Mouse (Mus musculus): ENCODE data around the gene Pate4. TPM values are rescaled to one million over a fixed set of nuclear protein-coding genes. Genes with fewer than 3 reads are reported as not detected.

The Pate4 gene
- polyA plus RNA-seq, 2 experiments: not detected

DNA sequence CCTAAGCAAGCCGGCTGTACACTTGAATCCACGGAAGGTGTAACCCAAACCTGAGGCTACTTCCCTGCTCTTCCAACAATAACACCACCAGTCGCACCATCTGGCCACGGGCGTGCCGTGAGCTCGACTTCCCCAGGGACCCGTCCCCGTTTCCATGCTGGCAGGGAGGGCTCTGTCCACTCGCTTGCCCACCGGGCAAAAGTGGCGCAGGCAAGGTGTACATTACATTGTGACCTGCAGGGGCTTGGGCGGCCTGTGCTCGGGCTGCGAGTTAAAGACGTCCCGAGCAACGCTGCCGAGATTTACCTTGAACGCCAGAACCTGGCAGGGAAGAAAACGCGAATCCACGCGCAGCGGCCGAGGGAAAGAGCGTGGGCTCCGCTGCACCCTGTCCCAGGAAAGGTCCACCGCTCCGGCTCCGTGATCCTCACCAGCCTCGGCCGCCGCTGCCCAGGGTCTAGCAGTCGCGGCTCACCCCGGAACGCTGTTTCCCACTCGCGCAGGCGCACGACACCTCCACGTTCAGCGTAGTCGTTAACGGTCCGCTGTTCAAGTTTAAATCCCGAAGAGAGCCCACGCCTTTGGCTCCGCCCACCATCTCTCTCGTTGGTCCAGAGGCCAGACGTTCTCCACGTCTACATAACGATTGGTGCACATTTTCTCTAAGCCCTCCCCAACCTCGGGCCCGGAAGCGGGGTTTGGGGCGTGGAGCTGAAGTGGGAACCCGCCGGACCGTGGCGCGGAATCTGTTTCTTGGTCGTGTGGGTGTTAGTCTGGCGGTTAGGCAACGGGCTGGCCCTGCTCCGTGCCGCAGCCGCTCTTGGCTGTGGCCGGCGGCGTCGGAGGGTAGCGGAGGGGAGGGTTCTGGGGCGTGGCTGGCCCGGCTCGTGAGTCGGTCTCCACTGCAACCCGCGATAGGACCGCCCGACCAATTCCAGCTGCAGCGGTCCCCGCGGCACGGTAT lies 41.9 kb downstream of the Pate4 start, which contains the start of the genes Pate2 and Hyls1:
Pate2 (plus strand) TSS at position 714 of the 964 bp plus-strand sequence.
Hyls1 (minus strand) TSS at position 828 of the 964 bp plus-strand sequence.
- peak within 1 kb of the TSS; percentile 72 for H3K9ac ChIP-seq (ENCODE audit: low read depth, low read length, severe bottlenecking)
- no peaks in the 10 kb centered on the region for H3K9me3 ChIP-seq (ENCODE audit: control insufficient read depth, low read length)
- peak; percentile 99 for DNase-seq (ENCODE audit: low spot score)
- H3K4me2 ChIP-seq (replicated peaks; ENCODE audit: low read depth, low read length, severe bottlenecking): peak within 1 kb of the TSS; percentile 67
- H3K27ac ChIP-seq (replicated peaks; ENCODE audit: low read depth, low read length): peak within 1 kb of the TSS; percentile 89
- peak; percentile 97 for ATAC-seq (ENCODE audit: low FRiP score, low read depth)
- H3K4me1 ChIP-seq (ENCODE audit: control insufficient read depth, insufficient read depth, low read length): no peaks in the 10 kb centered on the region
- peak; percentile 75; the same call in 1 of the 2 replicates for TF ChIP-seq POLR2A (IDR thresholded peaks at IDR 0.05; ENCODE audit: borderline replicate concordance, extremely low read depth, insufficient read depth, insufficient read length)
- peaks cover 3% of the 10 kb centered on the region; the same call in 1 of the 2 replicates for H3K27me3 ChIP-seq (ENCODE audit: control insufficient read depth, insufficient read depth, low read length)
- WGBS: under 1% methylated on average over 86 of the region's 86 CpGs
- H3K4me3 ChIP-seq (replicated peaks; ENCODE audit: low read length): peak within 1 kb of the TSS; percentile 80
- peaks cover 35% of the 10 kb centered on the region for H3K36me3 ChIP-seq (ENCODE audit: control insufficient read depth, insufficient read depth, low read length)

- Histone ChIP-seq H3K4me2 (replicated peaks; ENCODE audit: low read depth, low read length, severe bottlenecking) (no peak overlapping the region), H3K4me3 (replicated peaks; ENCODE audit: low read length) (no peak overlapping the region), H3K27me3 (ENCODE audit: control insufficient read depth, insufficient read depth, low read length) (no peaks in the 10 kb centered on the region), H3K36me3 (ENCODE audit: control insufficient read depth, insufficient read depth, low read length) (peaks cover 44% of the 10 kb centered on the region), H3K4me1 (ENCODE audit: control insufficient read depth, insufficient read depth, low read length) (no peaks in the 10 kb centered on the region), H3K9ac (ENCODE audit: low read depth, low read length, severe bottlenecking) (no peak overlapping the region), H3K27ac (replicated peaks; ENCODE audit: low read depth, low read length) (no peak overlapping the region), H3K9me3 (ENCODE audit: control insufficient read depth, low read length) (no peaks in the 10 kb centered on the region)
- no peak for ATAC-seq (ENCODE audit: low FRiP score, low read depth)
- no peak for TF ChIP-seq POLR2A (IDR thresholded peaks at IDR 0.05; ENCODE audit: borderline replicate concordance, extremely low read depth, insufficient read depth, insufficient read length)
- 88% methylated on average over 3 of the region's 3 CpGs for WGBS
- no peak for DNase-seq (ENCODE audit: low spot score)
These were observed 43.7 kb downstream of the Pate4 start for GRCm38 (mm10) chr9:35567995-35568394.

DNA sequence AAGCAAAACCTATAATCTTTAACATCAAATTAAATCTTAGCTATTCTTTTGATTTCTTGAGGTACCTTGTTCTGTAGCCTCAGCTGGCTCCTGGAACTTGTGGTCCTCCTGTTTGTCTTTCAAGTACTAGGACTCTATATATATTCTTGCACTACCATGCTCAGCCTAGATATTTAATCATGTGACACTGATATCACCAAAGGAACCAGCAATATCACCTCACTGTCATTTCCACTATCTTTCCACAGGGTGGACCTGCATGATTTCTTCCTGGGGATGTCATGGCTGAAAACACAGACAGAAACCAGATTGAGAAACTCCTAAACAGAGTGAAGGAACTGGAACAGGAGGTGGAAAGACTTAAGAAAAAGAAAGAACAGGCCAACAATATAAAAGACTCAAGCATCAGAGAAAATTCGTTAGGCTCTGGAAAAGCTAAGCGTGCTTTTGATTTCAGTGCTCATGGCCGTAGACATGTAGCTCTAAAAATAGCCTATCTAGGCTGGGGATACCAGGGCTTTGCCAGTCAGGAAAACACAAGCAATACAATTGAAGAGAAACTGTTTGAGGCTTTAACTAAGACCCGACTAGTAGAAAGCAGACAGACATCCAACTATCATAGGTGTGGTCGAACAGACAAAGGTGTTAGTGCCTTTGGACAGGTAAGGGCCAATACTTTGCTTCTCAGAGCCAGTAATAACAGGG lies 47.1 kb downstream of the Pate4 start:
- no peaks in the 10 kb centered on the region for H3K27me3 ChIP-seq (ENCODE audit: control insufficient read depth, insufficient read depth, low read length)
- WGBS: 93% methylated on average over 5 of the region's 5 CpGs
- DNase-seq (ENCODE audit: low spot score) (no peak), ATAC-seq (ENCODE audit: low FRiP score, low read depth) (no peak)
- TF ChIP-seq POLR2A (IDR thresholded peaks at IDR 0.05; ENCODE audit: borderline replicate concordance, extremely low read depth, insufficient read depth, insufficient read length): no peak
- no peaks in the 10 kb centered on the region for H3K9me3 ChIP-seq (ENCODE audit: control insufficient read depth, low read length)
- no peak overlapping the region for H3K27ac ChIP-seq (replicated peaks; ENCODE audit: low read depth, low read length)
- H3K9ac ChIP-seq (ENCODE audit: low read depth, low read length, severe bottlenecking): no peak overlapping the region
- H3K4me1 ChIP-seq (ENCODE audit: control insufficient read depth, insufficient read depth, low read length): peaks cover 8% of the 10 kb centered on the region
- H3K4me2 ChIP-seq (replicated peaks; ENCODE audit: low read depth, low read length, severe bottlenecking): no peak overlapping the region
- H3K36me3 ChIP-seq (ENCODE audit: control insufficient read depth, insufficient read depth, low read length): peaks cover 63% of the 10 kb centered on the region
- no peak overlapping the region for H3K4me3 ChIP-seq (replicated peaks; ENCODE audit: low read length)

GRCm38 (mm10) chr9:35561583-35561982 lies 50.2 kb downstream of the Pate4 start:
- no peak overlapping the region for H3K4me3 ChIP-seq (replicated peaks; ENCODE audit: low read length)
- H3K27me3 ChIP-seq (ENCODE audit: control insufficient read depth, insufficient read depth, low read length): no peaks in the 10 kb centered on the region
- ATAC-seq (ENCODE audit: low FRiP score, low read depth) (no peak), DNase-seq (ENCODE audit: low spot score) (no peak)
- H3K27ac ChIP-seq (replicated peaks; ENCODE audit: low read depth, low read length): no peak overlapping the region
- no peak for TF ChIP-seq POLR2A (IDR thresholded peaks at IDR 0.05; ENCODE audit: borderline replicate concordance, extremely low read depth, insufficient read depth, insufficient read length)
- H3K9ac ChIP-seq (ENCODE audit: low read depth, low read length, severe bottlenecking): no peak overlapping the region
- peaks cover 16% of the 10 kb centered on the region for H3K4me1 ChIP-seq (ENCODE audit: control insufficient read depth, insufficient read depth, low read length)
- H3K9me3 ChIP-seq (ENCODE audit: control insufficient read depth, low read length): no peaks in the 10 kb centered on the region
- peaks cover 45% of the 10 kb centered on the region for H3K36me3 ChIP-seq (ENCODE audit: control insufficient read depth, insufficient read depth, low read length)
- no peak overlapping the region for H3K4me2 ChIP-seq (replicated peaks; ENCODE audit: low read depth, low read length, severe bottlenecking)
- WGBS: 90% methylated on average over 6 of the region's 6 CpGs

GRCm38 (mm10) chr9:35561076-35561475 lies 50.7 kb downstream of the Pate4 start:
- ATAC-seq (ENCODE audit: low FRiP score, low read depth): no peak
- WGBS: 97% methylated on average over 11 of the region's 11 CpGs

More at GRCm38 (mm10) chr9:35561076-35561475, 50.7 kb downstream of the Pate4 start:
- H3K4me1 ChIP-seq (ENCODE audit: control insufficient read depth, insufficient read depth, low read length): peaks cover 16% of the 10 kb centered on the region
- H3K9me3 ChIP-seq (ENCODE audit: control insufficient read depth, low read length): no peaks in the 10 kb centered on the region
- H3K36me3 ChIP-seq (ENCODE audit: control insufficient read depth, insufficient read depth, low read length): peaks cover 40% of the 10 kb centered on the region
- H3K4me2 ChIP-seq (replicated peaks; ENCODE audit: low read depth, low read length, severe bottlenecking): no peak overlapping the region
- H3K27me3 ChIP-seq (ENCODE audit: control insufficient read depth, insufficient read depth, low read length): no peaks in the 10 kb centered on the region
- DNase-seq (ENCODE audit: low spot score): no peak
- H3K9ac ChIP-seq (ENCODE audit: low read depth, low read length, severe bottlenecking): no peak overlapping the region
- H3K4me3 ChIP-seq (replicated peaks; ENCODE audit: low read length): no peak overlapping the region
- no peak for TF ChIP-seq POLR2A (IDR thresholded peaks at IDR 0.05; ENCODE audit: borderline replicate concordance, extremely low read depth, insufficient read depth, insufficient read length)
- H3K27ac ChIP-seq (replicated peaks; ENCODE audit: low read depth, low read length): no peak overlapping the region

Measured in limb, embryonic 14.5 days (tissue).